Mouse (Mus musculus) adrenal gland, postnatal 4 days (tissue): ENCODE data around the gene Hira. TPM values are rescaled to one million over a fixed set of nuclear protein-coding genes. Genes with fewer than 3 reads are reported as not detected.

Experiments used
- DNase-seq, 2 experiments: peaks; one replicate each; pipeline ENCODE4 v3.0.0; 2021 to 2022; ENCODE audit warnings: low spot score in 2 of 2, mixed read lengths in 2 of 2
- total RNA-seq, 2 experiments: library from RNA; stranded (reverse); gene quantifications; 2 replicates each; pipeline ENCODE4 v1.2.3; 2021

The Hira gene
- total RNA-seq, 2 experiments from 2014 or later, result 55.5 to 72.1 TPM

GRCm38 (mm10) chr16:19010710-19011109, 133.9 kb downstream of the Hira start:
- DNase-seq, result no peak

GRCm38 (mm10) chr16:19013550-19013949, 136.7 kb downstream of the Hira start:
- DNase-seq, result no peak

- no peak for DNase-seq
These were observed 137.8 kb downstream of the Hira start for GRCm38 (mm10) chr16:19014650-19015049.

Other genes with a start within 250 kb of the Hira start
- 10 to 100 TPM; 18.9 to 28.7 TPM for gene Sept5, start 247.1 kb upstream of the Hira start, total RNA-seq
- 10 to 100 TPM; 66.2 to 68.0 TPM for gene Cldn5, start 100.2 kb upstream of the Hira start, total RNA-seq
- 100 to 1,000 TPM; 120 to 130 TPM for gene Ufd1, start 65.3 kb upstream of the Hira start, total RNA-seq
- gene Cdc45, start 65.0 kb upstream of the Hira start, total RNA-seq, result 10 to 100 TPM; 18.0 to 19.7 TPM
- 10 to 100 TPM; 23.8 to 27.5 TPM for gene 2510002D24Rik, start 40.5 kb upstream of the Hira start, total RNA-seq
- gene Gm28539, start 40.5 kb upstream of the Hira start, total RNA-seq, result 10 to 100 TPM in 1 of 2 experiments, 1 to 10 TPM in 1; 6.5 to 10.2 TPM
- 10 to 100 TPM; 62.5 to 62.6 TPM for gene Mrpl40, start 175 bp upstream of the Hira start, total RNA-seq